Mouse (Mus musculus): ENCODE measurements around the gene Afmid.
"Not testable (repeated sequence)": the region's sequence is repeated elsewhere in the genome, so short reads cannot be mapped to it uniquely, and the experiment has no call there.

Gene Afmid

GRCm38 (mm10) chr11:117825333-117826101, at the start of gene Afmid, which contains the start of gene Tk1:
TSS of gene Afmid (plus strand) at chr11:117825924.
TSS of gene Tk1 (minus strand) at chr11:117826092.
- peak; percentile 90 for DNase-seq

- no peak for DNase-seq
Observed at GRCm38 (mm10) chr11:117776085-117776792, 49.5 kb upstream of the Afmid start.

- no peak for DNase-seq
Observed at GRCm38 (mm10) chr11:117777111-117777510, 48.6 kb upstream of the Afmid start.

- DNase-seq: peak; percentile 74 to 83
Observed at GRCm38 (mm10) chr11:117778031-117778430, 47.7 kb upstream of the Afmid start.

GRCm38 (mm10) chr11:117778851-117779433, 46.8 kb upstream of the Afmid start:
- peak; percentile 49 to 66 for DNase-seq

- peak; percentile 91 to 93 for DNase-seq
Observed at GRCm38 (mm10) chr11:117779434-117780198, 46.1 kb upstream of the Afmid start.

GRCm38 (mm10) chr11:117780199-117780515, 45.6 kb upstream of the Afmid start:
- no peak for DNase-seq

GRCm38 (mm10) chr11:117780582-117781111, 45.1 kb upstream of the Afmid start:
- peak; percentile 96 to 98 for DNase-seq

- DNase-seq: peak; percentile 92 to 94
Observed at GRCm38 (mm10) chr11:117781199-117781821, 44.4 kb upstream of the Afmid start.

- DNase-seq: peak; percentile 61 to 67
Observed at GRCm38 (mm10) chr11:117781993-117782704, 43.6 kb upstream of the Afmid start, which contains the start of the genes Tmc8 and Tmc6. TSS of gene Tmc8 (plus strand) at chr11:117782076. TSS of gene Tmc6 (minus strand) at chr11:117782198.

GRCm38 (mm10) chr11:117782705-117783034, 43.1 kb upstream of the Afmid start:
- DNase-seq: no peak

- peak; percentile 56 to 71 for DNase-seq
Observed at GRCm38 (mm10) chr11:117783089-117783488, 42.6 kb upstream of the Afmid start.

GRCm38 (mm10) chr11:117783683-117784309, 41.9 kb upstream of the Afmid start:
- DNase-seq: peak; percentile 58 to 71

GRCm38 (mm10) chr11:117786294-117786693, 39.4 kb upstream of the Afmid start:
- DNase-seq: peak; percentile 76 to 87

GRCm38 (mm10) chr11:117788481-117788880, 37.2 kb upstream of the Afmid start:
- not testable (repeated sequence) for DNase-seq

GRCm38 (mm10) chr11:117790286-117790685, 35.4 kb upstream of the Afmid start:
- DNase-seq: peak; percentile 67 to 85

GRCm38 (mm10) chr11:117790703-117791440, 34.9 kb upstream of the Afmid start:
- peak; percentile 59 to 63 for DNase-seq

- no peak for DNase-seq
Observed at GRCm38 (mm10) chr11:117791441-117791761, 34.3 kb upstream of the Afmid start.

GRCm38 (mm10) chr11:117792281-117792888, 33.3 kb upstream of the Afmid start:
- DNase-seq: peak; percentile 88 to 92

GRCm38 (mm10) chr11:117794035-117794551, 31.6 kb upstream of the Afmid start:
- no peak for DNase-seq
